Mouse (Mus musculus) gastrocnemius, postnatal 25 days (tissue): ENCODE measurements around the gene Arhgap5. TPM values are rescaled to one million over a fixed set of nuclear protein-coding genes. Genes with fewer than 3 reads are reported as not detected.

Source experiments
- total RNA-seq, 2 experiments: library from RNA; stranded (reverse); gene quantifications; 1 replicate in 1 of 2; 2 replicates in 1 of 2; pipeline ENCODE4 v1.2.3; 2021

The Arhgap5 gene
- total RNA-seq, 2 experiments from 2014 or later = 31.7 to 33.4 TPM

Other genes starting within 250 kb of the Arhgap5 start
- 10 to 100 TPM; 20.7 to 36.8 TPM for gene Akap6, start 195.4 kb downstream of the Arhgap5 start, total RNA-seq